Mouse (Mus musculus) liver, adult 2 months (tissue): Measurements from ENCODE around the gene Camk2d. TPM values are rescaled to one million over a fixed set of nuclear protein-coding genes. Genes with fewer than 3 reads are reported as not detected.

ENCODE experiments used
- DNase-seq: peaks from one replicate; pipeline ENCODE4 v3.0.0-alpha.2; 2011; ENCODE audit warnings: low read depth, low spot score; ENCODE audit errors: extremely low read depth
- H3K27ac ChIP-seq: fragments of 200-500 bp; replicated peaks from 2 replicates; pipeline ENCODE4 v1.5.1; 2012; ENCODE audit warnings: low read depth, mild to moderate bottlenecking, control low read depth, inconsistent platforms, low read length; ENCODE audit not compliant: insufficient read depth
- H3K27me3 ChIP-seq: fragments of 200-500 bp; 2 replicates; pipeline ENCODE4 v1.6.1; 2012; ENCODE audit warnings: mild to moderate bottlenecking, moderate library complexity, low read length, inconsistent platforms; ENCODE audit not compliant: control insufficient read depth, insufficient read depth
- H3K36me3 ChIP-seq: fragments of 200-500 bp; 2 replicates; pipeline ENCODE4 v1.6.1; 2012; ENCODE audit warnings: low read length, inconsistent platforms; ENCODE audit not compliant: control insufficient read depth, insufficient read depth
- H3K4me1 ChIP-seq: fragments of 200-500 bp; 2 replicates; pipeline ENCODE4 v1.6.1; 2011; ENCODE audit warnings: low read length; ENCODE audit not compliant: control insufficient read depth, insufficient read depth
- H3K4me3 ChIP-seq: fragments of 200-500 bp; 2 replicates; pipeline ENCODE4 v1.5.1; 2011; ENCODE audit warnings: low read depth, mild to moderate bottlenecking, control low read depth, low read length, moderate library complexity; ENCODE audit not compliant: insufficient read depth
- H3K79me2 ChIP-seq: fragments of 200-500 bp; 2 replicates; pipeline ENCODE4 v1.6.1; 2012; ENCODE audit warnings: inconsistent platforms, mild to moderate bottlenecking, low read length, moderate library complexity; ENCODE audit not compliant: control insufficient read depth, insufficient read depth
- H3K9ac ChIP-seq: fragments of 200-500 bp; 2 replicates; pipeline ENCODE4 v1.6.1; 2012; ENCODE audit warnings: low read depth, mild to moderate bottlenecking, control low read depth, inconsistent platforms, low read length
- CTCF ChIP-seq: fragments of 200-500 bp; IDR thresholded peaks from 2 replicates; pipeline ENCODE4 v1.5.1; 2011; ENCODE audit warnings: low read depth, low read length, control low read depth
- POLR2A ChIP-seq: fragments of 200-500 bp; IDR thresholded peaks from 2 replicates; pipeline ENCODE4 v1.6.1; 2011; ENCODE audit warnings: low read length, control low read depth; ENCODE audit not compliant: insufficient read depth; ENCODE audit errors: extremely low read depth
- WGBS: fragments of 180-500 bp; shearing (Covaris S2); methylation state at CpG from one replicate; pipeline ENCODE4 v1.1.7; 2018; 5-methylcytosine and 5-hydroxymethylcytosine counted together
- polyA plus RNA-seq: library from polyadenylated mRNA; depleted of rRNA; stranded (reverse); fragments of >200 nt; gene quantifications from 2 replicates; pipeline ENCODE4 v1.2.3, GENCODE M21; 2012
- total RNA-seq: library from RNA; depleted of rRNA; stranded (reverse); fragments of >200 nt; gene quantifications from 2 replicates; pipeline ENCODE4 v1.2.3, GENCODE M21; 2014

The Camk2d gene
- total and polyA plus RNA-seq, 2 experiments, result 5.9 to 9.4 TPM

DNA sequence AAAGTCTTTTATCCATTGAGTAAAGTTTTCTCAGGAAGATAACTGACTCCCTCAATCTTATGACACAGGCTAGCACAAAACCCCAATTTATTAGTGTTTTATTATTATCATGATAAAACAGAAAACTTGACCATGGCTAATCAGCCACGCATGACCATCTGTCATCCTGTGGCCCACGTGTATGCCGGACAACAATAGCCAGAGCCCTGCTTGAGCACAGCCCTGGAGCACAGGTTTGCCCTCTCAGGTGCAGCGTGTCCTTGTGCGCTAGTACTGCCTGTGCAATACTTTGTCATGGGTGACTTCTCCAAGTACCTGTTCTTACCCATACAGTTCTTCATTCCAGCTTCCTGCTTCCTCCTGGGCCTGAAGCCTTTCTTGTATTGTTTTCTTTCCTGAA is 134.3 kb downstream of the Camk2d start:
- no peaks in the 10 kb centered on the region for H3K79me2 ChIP-seq
- no peak for DNase-seq
- no peaks in the 10 kb centered on the region for H3K27me3 ChIP-seq
- 92% methylated on average over 5 of the region's 5 CpGs for WGBS
- no peak overlapping the region for H3K27ac ChIP-seq
- no peak overlapping the region for H3K9ac ChIP-seq
- H3K4me3 ChIP-seq, result no peak overlapping the region
- no peak for TF ChIP-seq CTCF
- no peak for TF ChIP-seq POLR2A
- H3K36me3 ChIP-seq, result no peaks in the 10 kb centered on the region
- H3K4me1 ChIP-seq, result no peaks in the 10 kb centered on the region; the same call in 1 of the 2 replicates

DNA sequence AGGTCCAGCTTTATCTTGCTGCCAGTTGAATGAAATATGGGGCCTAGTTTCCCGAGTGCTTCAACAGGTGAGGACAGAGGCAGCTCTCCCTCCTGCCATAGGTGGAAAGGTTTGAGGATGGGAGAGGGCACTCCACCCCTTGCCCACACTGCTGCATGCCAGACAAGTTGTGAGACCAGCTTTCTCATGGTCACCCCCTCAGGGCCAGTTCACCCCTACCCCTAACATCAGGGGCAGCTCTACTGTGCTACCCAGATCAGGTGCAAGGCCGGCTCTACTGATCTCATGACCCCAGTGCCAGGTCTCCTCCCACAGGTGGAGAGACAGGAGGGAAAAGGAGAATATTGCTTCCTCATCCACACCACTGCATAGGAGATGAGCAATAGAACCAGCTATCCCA is 136.2 kb downstream of the Camk2d start:
- WGBS, result 91% methylated on average over 2 of the region's 2 CpGs
- Histone ChIP-seq H3K9ac (no peak overlapping the region), H3K36me3 (no peaks in the 10 kb centered on the region), H3K27ac (no peak overlapping the region), H3K79me2 (no peaks in the 10 kb centered on the region), H3K4me3 (no peak overlapping the region), H3K4me1 (no peaks in the 10 kb centered on the region; the same call in 1 of the 2 replicates), H3K27me3 (no peaks in the 10 kb centered on the region)
- TF ChIP-seq CTCF, result no peak
- TF ChIP-seq POLR2A, result no peak
- no peak for DNase-seq

DNA sequence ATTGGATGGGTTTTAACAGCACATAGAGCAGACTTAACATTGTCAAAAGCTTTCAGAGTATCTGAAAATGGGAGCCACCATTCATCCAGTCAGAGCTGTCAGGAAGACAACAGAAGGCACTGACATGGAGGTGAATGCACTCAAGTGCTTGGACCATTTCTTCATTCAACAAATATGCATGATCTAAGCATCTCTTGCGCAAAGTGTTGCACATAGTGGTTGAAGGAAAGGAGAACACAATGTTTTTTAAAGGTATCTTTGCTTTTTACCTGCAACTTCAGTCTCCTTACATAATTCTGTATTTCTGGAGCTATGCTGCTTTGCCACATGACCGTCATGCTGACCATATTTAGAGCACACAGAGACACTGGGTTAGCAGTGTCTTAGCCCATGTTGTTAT is 138.4 kb downstream of the Camk2d start:
- no peaks in the 10 kb centered on the region for H3K36me3 ChIP-seq
- H3K27me3 ChIP-seq, result no peaks in the 10 kb centered on the region
- H3K79me2 ChIP-seq, result no peaks in the 10 kb centered on the region
- no peak overlapping the region for H3K9ac ChIP-seq
- no peaks in the 10 kb centered on the region; the same call in 1 of the 2 replicates for H3K4me1 ChIP-seq
- H3K27ac ChIP-seq, result no peak overlapping the region
- peak; percentile 80 for DNase-seq
- no peak overlapping the region for H3K4me3 ChIP-seq
- WGBS, result 61% methylated on average over 2 of the region's 2 CpGs
- TF ChIP-seq CTCF (no peak), POLR2A (no peak)

DNA sequence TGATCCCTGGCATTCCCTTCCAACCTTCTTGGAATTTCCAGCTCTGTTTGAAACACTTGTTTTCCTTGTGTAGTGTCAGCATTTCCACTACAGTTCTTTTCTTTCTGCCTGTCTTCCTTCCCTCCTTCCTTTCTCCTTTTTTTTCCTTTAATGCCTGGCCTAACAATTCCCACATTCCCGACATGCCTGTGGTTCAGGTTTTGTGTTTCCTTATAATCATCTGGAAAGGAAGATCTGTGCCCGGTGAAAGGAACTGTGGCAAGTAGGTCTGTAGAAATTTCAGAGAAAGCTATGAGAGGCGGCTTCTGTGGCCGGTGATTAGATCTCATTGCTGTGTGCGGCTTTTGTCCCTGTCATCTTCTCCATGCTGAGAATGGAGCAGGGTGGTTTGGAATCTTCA is 139.1 kb downstream of the Camk2d start:
- Histone ChIP-seq H3K79me2 (no peaks in the 10 kb centered on the region), H3K27ac (no peak overlapping the region), H3K27me3 (no peaks in the 10 kb centered on the region), H3K36me3 (no peaks in the 10 kb centered on the region), H3K4me3 (no peak overlapping the region), H3K4me1 (no peaks in the 10 kb centered on the region; the same call in 1 of the 2 replicates), H3K9ac (no peak overlapping the region)
- TF ChIP-seq CTCF, result no peak
- TF ChIP-seq POLR2A, result no peak
- 94% methylated on average over 5 of the region's 5 CpGs for WGBS
- DNase-seq, result no peak

DNA sequence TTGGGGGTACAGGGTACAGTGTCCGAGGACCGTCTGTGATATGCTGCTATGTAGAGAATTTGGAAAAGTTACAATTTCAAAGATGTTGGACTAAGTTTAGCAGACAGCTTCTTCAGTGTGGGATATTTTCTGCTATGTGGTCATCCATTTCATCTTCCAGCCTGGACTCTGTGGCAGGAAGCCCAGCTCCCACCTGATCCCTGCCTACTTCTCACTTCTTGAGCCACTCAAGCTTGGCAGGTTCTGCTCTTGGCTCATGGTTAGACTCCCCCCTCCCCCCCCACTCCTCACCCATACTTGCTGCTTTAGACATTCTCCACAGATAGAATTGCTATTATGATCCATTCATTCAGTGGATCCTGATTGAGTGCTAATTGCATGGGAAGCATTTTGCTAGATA is 141.0 kb downstream of the Camk2d start:
- DNase-seq, result no peak
- no peak overlapping the region for H3K27ac ChIP-seq
- WGBS, result 96% methylated on average over 2 of the region's 2 CpGs

DNA sequence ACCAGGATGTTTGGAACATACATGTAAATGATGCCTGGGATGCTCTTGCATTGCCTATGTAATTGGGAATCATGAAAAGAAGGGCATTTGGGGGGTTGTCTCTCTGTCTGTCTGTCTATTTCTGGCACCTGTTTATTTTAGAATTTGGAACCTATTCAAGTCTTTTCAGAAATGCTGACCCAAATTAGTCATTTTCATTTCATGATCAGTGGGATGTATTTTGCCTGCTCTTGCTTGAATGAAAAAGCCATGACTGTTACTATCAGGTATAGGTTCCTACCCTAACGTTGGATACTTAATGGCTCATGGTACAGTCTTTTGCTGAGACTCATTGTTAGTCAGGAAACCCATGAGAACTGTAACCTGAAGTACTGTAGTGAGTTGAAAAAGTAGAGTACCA is 144.0 kb downstream of the Camk2d start:
- TF ChIP-seq POLR2A (no peak), CTCF (no peak)
- no peak overlapping the region for H3K9ac ChIP-seq
- no peak overlapping the region for H3K27ac ChIP-seq
- no peak for DNase-seq
- no peaks in the 10 kb centered on the region for H3K79me2 ChIP-seq
- H3K4me1 ChIP-seq, result no peaks in the 10 kb centered on the region
- H3K36me3 ChIP-seq, result no peaks in the 10 kb centered on the region
- no peaks in the 10 kb centered on the region for H3K27me3 ChIP-seq
- WGBS, result 93% methylated on average over 1 of the region's 1 CpGs
- H3K4me3 ChIP-seq, result no peak overlapping the region

More for the DNA sequence above, 141.0 kb downstream of the Camk2d start:
- TF ChIP-seq CTCF, result no peak
- Histone ChIP-seq H3K79me2 (no peaks in the 10 kb centered on the region), H3K9ac (no peak overlapping the region), H3K4me1 (no peaks in the 10 kb centered on the region; the same call in 1 of the 2 replicates), H3K4me3 (no peak overlapping the region), H3K36me3 (no peaks in the 10 kb centered on the region), H3K27me3 (no peaks in the 10 kb centered on the region)
